Mouse (Mus musculus): ENCODE data around the gene Armh3. TPM values are rescaled to one million over a fixed set of nuclear protein-coding genes. Genes with fewer than 3 reads are reported as not detected.

Gene Armh3
- polyA plus RNA-seq, 1 experiment from 2014 or later, result 15.0 TPM

DNA sequence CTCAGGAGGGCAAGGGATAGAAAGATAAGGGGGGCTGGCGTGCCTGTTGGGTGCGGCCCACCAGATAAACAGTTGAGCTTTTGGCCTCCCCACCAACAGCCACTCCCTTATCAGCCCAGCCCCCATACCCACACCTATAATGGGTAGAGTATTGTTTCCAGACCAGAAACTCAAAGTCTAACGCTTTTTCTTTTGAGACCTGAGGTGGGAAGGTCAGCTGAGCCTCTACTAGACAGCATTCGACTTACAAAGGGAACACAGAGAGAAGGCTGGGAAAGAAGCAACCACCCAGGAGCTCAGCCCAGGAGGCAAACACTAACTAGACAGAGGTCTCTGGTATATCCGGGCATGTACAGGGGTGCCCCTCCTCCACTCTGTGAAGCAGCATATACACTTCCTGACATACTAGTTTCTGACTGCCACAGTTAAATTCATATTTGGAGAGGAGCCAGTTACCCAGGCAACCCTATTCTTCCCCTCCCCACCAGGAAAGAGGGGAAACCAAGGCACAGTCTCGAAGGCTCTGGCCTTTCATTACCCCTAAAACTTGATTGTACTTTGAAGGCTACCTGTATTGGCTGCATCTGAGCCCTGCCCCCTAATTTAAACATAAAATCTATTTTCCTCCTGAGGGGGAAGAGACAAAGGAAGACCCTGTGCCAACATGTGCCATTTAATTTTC is 39.1 kb upstream of the Armh3 start:
- Histone ChIP-seq H3K27ac (ENCODE audit: low read depth) (peak overlapping the region; percentile 34; the same call in 1 of the 2 replicates), H3K4me2 (ENCODE audit: low read length) (peak overlapping the region; percentile 100), H3K4me1 (replicated peaks; ENCODE audit: control insufficient read depth, insufficient read depth, low read length) (peaks cover 48% of the 10 kb centered on the region), H3K36me3 (ENCODE audit: control insufficient read depth, insufficient read depth, low read length) (peaks cover 44% of the 10 kb centered on the region), H3K9me3 (ENCODE audit: control insufficient read depth, low read length) (no peaks in the 10 kb centered on the region), H3K9ac (ENCODE audit: low read length) (peak overlapping the region; percentile 89), H3K4me3 (ENCODE audit: low read depth, low read length) (peak overlapping the region; percentile 97), H3K27me3 (replicated peaks; ENCODE audit: control insufficient read depth, insufficient read depth, low read length) (no peaks in the 10 kb centered on the region)
- ATAC-seq (replicated peaks; ENCODE audit: low FRiP score, low TSS enrichment, low read depth) (no peak), DNase-seq (ENCODE audit: low spot score) (no peak)
- WGBS, result 14% methylated on average over 6 of the region's 6 CpGs

DNA sequence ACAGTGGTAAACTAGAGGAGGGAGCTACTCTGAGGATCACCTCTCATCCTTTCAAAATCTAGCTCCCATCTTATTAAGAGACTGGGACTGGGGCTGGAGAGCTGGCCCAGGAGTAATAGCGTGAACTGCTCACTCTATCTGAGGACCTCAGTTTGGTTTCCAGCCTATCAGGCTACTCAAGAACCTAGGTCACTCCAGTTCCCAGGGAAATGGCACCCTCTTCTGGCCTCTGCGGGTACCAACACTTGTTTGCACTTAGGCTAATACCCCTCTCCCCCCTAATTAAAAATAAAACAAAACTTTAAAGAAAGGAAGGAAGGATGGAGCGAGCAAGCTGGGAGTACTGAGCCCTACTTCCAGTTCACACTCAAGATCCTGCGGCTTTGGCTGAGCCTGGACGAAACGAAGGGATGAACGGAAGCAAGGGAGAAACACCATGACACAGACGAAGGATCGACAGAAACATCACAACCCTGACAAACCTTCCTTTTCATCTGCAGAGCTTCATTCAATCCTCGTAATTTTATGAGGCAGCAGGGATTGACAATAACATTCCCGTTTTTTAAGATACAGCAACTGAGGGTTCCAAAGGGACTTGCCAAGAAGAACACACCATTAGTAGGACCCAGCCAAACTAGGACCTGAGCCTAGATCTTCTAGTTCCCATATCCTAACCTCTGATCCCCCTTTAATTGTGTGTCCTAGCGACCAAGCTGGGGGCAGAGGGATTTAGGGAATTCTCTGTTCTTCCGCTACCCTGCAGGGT is 38.4 kb upstream of the Armh3 start:
- no peak for DNase-seq (ENCODE audit: low spot score)
- Histone ChIP-seq H3K36me3 (ENCODE audit: control insufficient read depth, insufficient read depth, low read length) (peaks cover 51% of the 10 kb centered on the region), H3K4me2 (ENCODE audit: low read length) (peak overlapping the region; percentile 100), H3K27me3 (replicated peaks; ENCODE audit: control insufficient read depth, insufficient read depth, low read length) (no peaks in the 10 kb centered on the region), H3K9ac (ENCODE audit: low read length) (peak overlapping the region; percentile 34), H3K9me3 (ENCODE audit: control insufficient read depth, low read length) (no peaks in the 10 kb centered on the region), H3K27ac (ENCODE audit: low read depth) (no peak overlapping the region), H3K4me3 (ENCODE audit: low read depth, low read length) (peak overlapping the region; percentile 97), H3K4me1 (replicated peaks; ENCODE audit: control insufficient read depth, insufficient read depth, low read length) (peaks cover 41% of the 10 kb centered on the region)
- no peak for ATAC-seq (replicated peaks; ENCODE audit: low FRiP score, low TSS enrichment, low read depth)
- 72% methylated on average over 13 of the region's 13 CpGs for WGBS

DNA sequence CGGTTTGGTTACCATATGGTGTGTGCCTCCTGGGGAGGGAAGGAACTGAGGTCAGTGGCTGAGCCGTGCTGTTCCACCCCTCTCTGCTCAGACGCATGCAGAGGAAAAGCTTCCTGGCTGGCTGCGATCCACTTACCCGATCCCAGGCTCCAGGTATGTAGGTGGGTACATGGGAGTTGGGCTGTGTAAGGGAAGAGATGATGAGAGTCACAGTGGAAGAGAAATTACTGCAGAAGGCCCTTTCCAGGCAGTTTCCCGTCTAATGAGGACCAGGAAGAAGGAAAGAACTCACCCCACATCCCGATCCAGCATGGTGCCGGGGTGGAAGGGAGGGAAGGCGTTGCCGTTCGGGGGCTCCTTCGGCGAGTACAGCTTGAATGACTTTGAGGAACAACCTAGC is 37.7 kb upstream of the Armh3 start:
- no peak overlapping the region for H3K4me2 ChIP-seq (ENCODE audit: low read length)
- H3K9me3 ChIP-seq (ENCODE audit: control insufficient read depth, low read length), result no peaks in the 10 kb centered on the region
- no peak overlapping the region for H3K27ac ChIP-seq (ENCODE audit: low read depth)
- 92% methylated on average over 13 of the region's 13 CpGs for WGBS
- DNase-seq (ENCODE audit: low spot score), result no peak
- peaks cover 58% of the 10 kb centered on the region for H3K36me3 ChIP-seq (ENCODE audit: control insufficient read depth, insufficient read depth, low read length)
- H3K4me1 ChIP-seq (replicated peaks; ENCODE audit: control insufficient read depth, insufficient read depth, low read length), result peaks cover 34% of the 10 kb centered on the region
- no peak overlapping the region for H3K4me3 ChIP-seq (ENCODE audit: low read depth, low read length)
- H3K9ac ChIP-seq (ENCODE audit: low read length), result no peak overlapping the region
- H3K27me3 ChIP-seq (replicated peaks; ENCODE audit: control insufficient read depth, insufficient read depth, low read length), result no peaks in the 10 kb centered on the region
- no peak for ATAC-seq (replicated peaks; ENCODE audit: low FRiP score, low TSS enrichment, low read depth)

DNA sequence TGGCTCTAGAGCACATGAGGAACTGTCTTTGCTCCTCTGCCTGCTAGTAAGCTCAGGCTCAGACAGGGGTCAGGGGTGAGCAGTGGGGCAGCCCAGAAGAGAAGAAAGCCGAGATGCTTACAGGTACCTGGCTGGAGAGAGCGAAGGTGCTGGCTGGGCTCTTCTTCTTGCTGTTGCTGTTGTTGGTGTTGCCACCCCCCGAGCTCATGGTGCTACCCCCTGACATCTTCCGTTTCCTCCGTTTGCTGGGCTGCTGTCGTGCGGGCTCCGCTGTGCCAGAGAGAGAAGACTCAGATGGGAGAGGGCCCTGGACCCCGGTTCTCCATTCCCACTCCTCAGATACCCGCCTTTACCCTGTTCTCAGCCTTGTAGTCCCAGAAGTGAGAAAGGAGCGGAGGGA is 35.6 kb upstream of the Armh3 start:
- no peak overlapping the region for H3K27ac ChIP-seq (ENCODE audit: low read depth)
- H3K9ac ChIP-seq (ENCODE audit: low read length), result no peak overlapping the region
- H3K27me3 ChIP-seq (replicated peaks; ENCODE audit: control insufficient read depth, insufficient read depth, low read length), result no peaks in the 10 kb centered on the region
- peaks cover 5% of the 10 kb centered on the region; the same call in 1 of the 2 replicates for H3K9me3 ChIP-seq (ENCODE audit: control insufficient read depth, low read length)
- DNase-seq (ENCODE audit: low spot score) (no peak), ATAC-seq (replicated peaks; ENCODE audit: low FRiP score, low TSS enrichment, low read depth) (no peak)
- H3K4me3 ChIP-seq (ENCODE audit: low read depth, low read length), result no peak overlapping the region
- H3K36me3 ChIP-seq (ENCODE audit: control insufficient read depth, insufficient read depth, low read length), result peaks cover 64% of the 10 kb centered on the region
- H3K4me2 ChIP-seq (ENCODE audit: low read length), result no peak overlapping the region
- 92% methylated on average over 11 of the region's 11 CpGs for WGBS
- peaks cover 21% of the 10 kb centered on the region for H3K4me1 ChIP-seq (replicated peaks; ENCODE audit: control insufficient read depth, insufficient read depth, low read length)

DNA sequence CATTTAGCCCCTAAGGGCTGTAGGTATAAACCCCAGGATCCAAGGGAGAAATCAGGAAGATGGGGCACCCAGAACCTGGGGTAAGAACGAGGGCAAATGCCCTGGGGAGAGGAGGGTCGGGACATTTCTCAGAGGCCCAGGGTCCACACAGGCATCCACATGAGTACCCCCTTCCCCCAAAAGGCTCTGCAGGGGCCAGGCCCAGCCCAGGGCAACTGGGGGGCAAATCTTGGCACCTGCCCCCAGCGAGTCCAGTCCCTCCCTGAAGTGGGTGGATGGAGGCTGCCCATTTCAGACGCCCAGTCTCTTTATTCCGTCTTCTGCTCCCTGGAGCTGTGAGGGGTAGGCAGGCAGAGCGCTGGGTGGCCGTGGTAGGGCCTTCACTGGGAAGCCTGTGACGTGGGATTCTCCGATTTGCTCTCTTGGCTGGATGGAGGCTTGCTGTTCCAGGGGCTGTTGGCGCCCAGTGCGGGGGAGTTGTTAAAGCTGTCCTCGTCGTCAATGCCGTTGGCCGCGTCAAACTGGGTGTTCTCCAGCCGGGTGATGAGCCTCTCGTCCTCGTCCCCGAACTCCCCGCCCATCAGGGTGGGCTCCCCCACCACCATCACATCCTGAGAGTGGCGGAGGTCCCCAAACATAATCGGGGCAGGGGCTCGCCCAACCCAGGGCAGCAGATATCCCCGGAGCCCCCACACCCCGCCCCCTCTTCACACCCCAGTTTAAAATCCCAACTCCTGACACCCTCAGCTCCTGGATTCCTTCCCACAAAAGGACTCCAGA is 34.6 kb upstream of the Armh3 start:
- H3K27ac ChIP-seq (ENCODE audit: low read depth), result no peak overlapping the region
- H3K4me1 ChIP-seq (replicated peaks; ENCODE audit: control insufficient read depth, insufficient read depth, low read length), result peaks cover 14% of the 10 kb centered on the region
- H3K4me2 ChIP-seq (ENCODE audit: low read length), result no peak overlapping the region
- no peak for ATAC-seq (replicated peaks; ENCODE audit: low FRiP score, low TSS enrichment, low read depth)
- H3K9me3 ChIP-seq (ENCODE audit: control insufficient read depth, low read length), result peaks cover 5% of the 10 kb centered on the region; the same call in 1 of the 2 replicates
- no peak for DNase-seq (ENCODE audit: low spot score)
- peaks cover 64% of the 10 kb centered on the region for H3K36me3 ChIP-seq (ENCODE audit: control insufficient read depth, insufficient read depth, low read length)
- H3K27me3 ChIP-seq (replicated peaks; ENCODE audit: control insufficient read depth, insufficient read depth, low read length), result no peaks in the 10 kb centered on the region
- WGBS, result 89% methylated on average over 25 of the region's 26 CpGs
- no peak overlapping the region for H3K4me3 ChIP-seq (ENCODE audit: low read depth, low read length)
- H3K9ac ChIP-seq (ENCODE audit: low read length), result no peak overlapping the region

DNA sequence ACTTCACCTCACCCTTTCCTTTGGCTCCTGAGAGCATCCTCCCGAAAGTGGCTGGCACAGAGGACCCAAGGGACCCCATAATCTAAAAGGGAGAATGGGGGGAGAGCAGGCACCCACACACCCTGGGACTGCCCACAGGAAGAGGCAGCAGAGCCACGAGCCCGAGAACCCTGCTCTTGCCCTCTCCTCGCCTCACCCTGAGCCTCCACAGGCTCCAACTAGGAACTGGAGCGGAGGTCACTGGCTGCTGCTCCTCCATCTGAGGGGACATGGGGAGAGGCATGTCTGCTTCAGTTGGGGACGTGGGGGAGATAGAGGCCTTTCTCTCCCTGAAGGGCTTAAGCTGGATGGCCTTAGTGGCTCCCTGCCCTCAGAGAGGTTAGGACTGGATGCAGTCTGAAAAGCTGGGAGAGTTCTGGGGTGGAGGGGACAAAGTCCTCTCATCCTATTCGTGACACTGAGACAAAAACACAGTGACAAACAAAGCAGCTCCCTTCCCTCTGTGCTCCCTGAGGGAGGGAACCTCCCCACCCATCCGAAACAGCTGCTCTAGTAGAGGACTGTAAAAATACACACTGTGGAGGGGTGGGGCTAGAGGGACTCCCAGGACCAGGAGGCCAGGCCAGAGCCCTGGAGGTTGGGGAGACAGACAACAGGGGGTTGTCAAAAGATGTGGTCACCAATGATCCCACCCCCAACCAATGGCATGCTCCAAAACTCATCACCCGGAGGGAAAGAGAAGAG is 33.6 kb upstream of the Armh3 start:
- peaks cover 5% of the 10 kb centered on the region; the same call in 1 of the 2 replicates for H3K9me3 ChIP-seq (ENCODE audit: control insufficient read depth, low read length)
- ATAC-seq (replicated peaks; ENCODE audit: low FRiP score, low TSS enrichment, low read depth), result no peak
- no peak for DNase-seq (ENCODE audit: low spot score)
- H3K9ac ChIP-seq (ENCODE audit: low read length), result no peak overlapping the region
- H3K36me3 ChIP-seq (ENCODE audit: control insufficient read depth, insufficient read depth, low read length), result peaks cover 64% of the 10 kb centered on the region
- WGBS, result 83% methylated on average over 9 of the region's 9 CpGs
- peaks cover 4% of the 10 kb centered on the region for H3K4me1 ChIP-seq (replicated peaks; ENCODE audit: control insufficient read depth, insufficient read depth, low read length)
- no peak overlapping the region for H3K27ac ChIP-seq (ENCODE audit: low read depth)
- no peaks in the 10 kb centered on the region for H3K27me3 ChIP-seq (replicated peaks; ENCODE audit: control insufficient read depth, insufficient read depth, low read length)
- no peak overlapping the region for H3K4me3 ChIP-seq (ENCODE audit: low read depth, low read length)
- H3K4me2 ChIP-seq (ENCODE audit: low read length), result no peak overlapping the region

DNA sequence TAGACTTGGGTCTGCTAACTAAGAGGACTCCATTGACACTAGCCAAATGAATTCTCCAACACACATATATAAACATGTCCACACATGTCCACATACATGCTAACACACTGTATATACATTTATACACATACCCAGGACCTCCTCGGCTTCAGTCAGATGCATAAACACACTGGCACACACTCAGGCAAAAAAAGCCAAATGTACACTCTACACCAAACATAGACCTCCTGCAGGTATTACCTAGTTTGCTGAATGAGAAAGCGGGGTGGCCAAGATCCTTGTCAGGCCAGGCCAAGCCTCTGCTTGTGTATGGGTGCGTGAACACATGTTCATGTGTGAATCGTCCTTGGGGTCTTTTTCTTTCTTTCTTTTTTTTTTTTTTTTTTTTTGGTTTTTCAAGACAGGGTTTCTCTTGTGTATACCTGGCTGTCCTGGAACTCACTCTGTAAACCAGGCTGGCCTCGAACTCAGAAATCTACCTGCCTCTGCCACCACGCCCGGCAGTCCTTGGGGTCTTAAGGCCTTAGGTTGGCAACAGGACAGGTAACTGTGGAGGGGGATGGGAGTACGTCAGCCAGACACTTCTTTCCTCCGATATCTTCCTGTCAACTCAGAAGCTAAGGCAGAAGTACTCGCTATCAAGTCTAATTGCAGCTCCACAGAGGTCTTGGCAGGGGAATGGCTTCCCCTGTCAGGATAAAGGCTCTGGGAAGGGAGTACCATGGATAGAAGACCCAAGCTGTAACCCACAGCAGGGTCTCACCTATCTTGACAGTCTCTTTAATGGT is 32.1 kb upstream of the Armh3 start:
- Histone ChIP-seq H3K4me3 (ENCODE audit: low read depth, low read length) (no peak overlapping the region), H3K36me3 (ENCODE audit: control insufficient read depth, insufficient read depth, low read length) (peaks cover 50% of the 10 kb centered on the region), H3K4me2 (ENCODE audit: low read length) (no peak overlapping the region), H3K4me1 (replicated peaks; ENCODE audit: control insufficient read depth, insufficient read depth, low read length) (no peaks in the 10 kb centered on the region), H3K9ac (ENCODE audit: low read length) (no peak overlapping the region), H3K27ac (ENCODE audit: low read depth) (no peak overlapping the region), H3K9me3 (ENCODE audit: control insufficient read depth, low read length) (peaks cover 5% of the 10 kb centered on the region; the same call in 1 of the 2 replicates), H3K27me3 (replicated peaks; ENCODE audit: control insufficient read depth, insufficient read depth, low read length) (no peaks in the 10 kb centered on the region)
- 93% methylated on average over 10 of the region's 10 CpGs for WGBS
- ATAC-seq (replicated peaks; ENCODE audit: low FRiP score, low TSS enrichment, low read depth) (no peak), DNase-seq (ENCODE audit: low spot score) (no peak)

Data from intestine, embryonic 14.5 days (tissue).